Mouse (Mus musculus) frontal cortex, postnatal 10 days (tissue): ENCODE data around the gene Tmem260.

Experiments
- DNase-seq, 2 experiments: peaks; one replicate each; pipeline ENCODE4 v3.0.0; 2022; ENCODE audit warnings: low spot score in 2 of 2, mixed read lengths in 1 of 2

Gene Tmem260

GRCm38 (mm10) chr14:48481591-48481990 is 35.7 kb downstream of the Tmem260 start:
- no peak for DNase-seq

GRCm38 (mm10) chr14:48482762-48483161 is 36.8 kb downstream of the Tmem260 start:
- DNase-seq = no peak

GRCm38 (mm10) chr14:48493896-48494295 is 48.0 kb downstream of the Tmem260 start:
- DNase-seq = peak in 1 of 2 experiments; percentile 22

- DNase-seq = no peak
Measured at GRCm38 (mm10) chr14:48502573-48502972, 56.6 kb downstream of the Tmem260 start.

- DNase-seq = no peak
Measured at GRCm38 (mm10) chr14:48503691-48504565, 58.0 kb downstream of the Tmem260 start.

- no peak for DNase-seq
Measured at GRCm38 (mm10) chr14:48504566-48504950, 58.6 kb downstream of the Tmem260 start.

GRCm38 (mm10) chr14:48505606-48506005 is 59.7 kb downstream of the Tmem260 start:
- DNase-seq = no peak

- DNase-seq = no peak
Measured at GRCm38 (mm10) chr14:48507376-48507775, 61.5 kb downstream of the Tmem260 start.

GRCm38 (mm10) chr14:48509131-48509530 is 63.2 kb downstream of the Tmem260 start:
- no peak for DNase-seq

GRCm38 (mm10) chr14:48513098-48513823 is 67.3 kb downstream of the Tmem260 start:
- no peak for DNase-seq

GRCm38 (mm10) chr14:48513824-48514493 is 68.0 kb downstream of the Tmem260 start:
- DNase-seq = no peak

- DNase-seq = no peak
Measured at GRCm38 (mm10) chr14:48514620-48515019, 68.7 kb downstream of the Tmem260 start.

- DNase-seq = no peak
Measured at GRCm38 (mm10) chr14:48515538-48515937, 69.6 kb downstream of the Tmem260 start.

- DNase-seq = no peak
Measured at GRCm38 (mm10) chr14:48523361-48523760, 77.4 kb downstream of the Tmem260 start.

- DNase-seq = peak in 1 of 2 experiments; percentile 20
Measured at GRCm38 (mm10) chr14:48524135-48524534, 78.2 kb downstream of the Tmem260 start.

- no peak for DNase-seq
Measured at GRCm38 (mm10) chr14:48525055-48525454, 79.1 kb downstream of the Tmem260 start.

GRCm38 (mm10) chr14:48530629-48531028 is 84.7 kb downstream of the Tmem260 start:
- no peak for DNase-seq

GRCm38 (mm10) chr14:48537795-48538766 is 92.2 kb downstream of the Tmem260 start:
- DNase-seq = no peak

GRCm38 (mm10) chr14:48545166-48545565 is 99.2 kb downstream of the Tmem260 start:
- DNase-seq = no peak

GRCm38 (mm10) chr14:48546009-48546408 is 100.1 kb downstream of the Tmem260 start:
- no peak for DNase-seq

GRCm38 (mm10) chr14:48549703-48550102 is 103.8 kb downstream of the Tmem260 start:
- no peak for DNase-seq
